Mouse (Mus musculus) 3T3-L1 (cell line): ENCODE measurements around the gene Ercc6.

ENCODE experiments used
- DNase-seq: peaks from one replicate; pipeline ENCODE4 v3.0.0-alpha.2; 2015; ENCODE audit warnings: low read depth, low spot score

Ercc6 gene

DNA sequence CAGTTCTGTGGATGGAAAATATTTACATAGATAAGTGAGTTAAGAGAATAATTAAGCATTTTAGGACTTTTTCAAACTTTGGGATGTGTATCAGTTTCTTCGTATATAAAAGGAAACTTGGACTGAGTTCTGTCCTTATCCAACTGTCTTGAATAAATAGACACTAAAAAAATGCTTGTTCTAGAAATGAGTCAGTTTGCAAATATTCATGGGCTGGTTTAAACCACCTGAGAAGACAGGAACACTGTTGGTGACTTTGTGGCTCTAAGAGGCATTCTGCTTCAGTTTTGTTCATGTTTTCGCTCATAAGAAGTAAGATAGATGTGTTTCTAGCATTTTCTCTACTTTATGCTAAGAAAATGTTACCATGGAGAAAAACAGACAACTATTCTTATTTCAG lies 5.2 kb downstream of the Ercc6 start:
- DNase-seq: no peak

DNA sequence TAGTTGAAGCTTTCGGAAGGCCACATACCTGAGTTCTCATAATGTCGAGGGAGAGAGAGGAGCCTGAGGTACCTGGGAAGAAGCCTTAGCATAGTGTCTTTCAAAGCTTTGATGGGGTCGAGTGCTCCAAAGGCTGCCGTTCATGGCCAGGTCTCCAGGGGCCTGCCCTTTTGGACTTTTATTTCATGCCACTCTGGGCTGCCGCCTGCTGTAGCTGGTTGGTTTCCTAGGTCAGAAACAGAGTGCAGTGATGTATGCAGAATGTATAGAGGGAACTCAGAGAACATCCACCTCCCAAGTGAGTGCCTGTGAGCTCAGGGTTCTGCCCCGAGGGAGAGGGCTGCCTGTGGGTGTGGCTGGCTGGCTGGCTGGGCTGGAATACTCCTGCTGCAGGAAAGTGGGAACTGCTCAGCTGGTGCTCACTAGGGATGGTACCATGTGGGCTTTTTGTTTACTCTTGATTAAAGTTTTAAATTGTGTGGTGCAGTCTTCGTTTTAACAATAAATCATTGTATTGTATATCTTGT lies 7.1 kb downstream of the Ercc6 start:
- no peak for DNase-seq

DNA sequence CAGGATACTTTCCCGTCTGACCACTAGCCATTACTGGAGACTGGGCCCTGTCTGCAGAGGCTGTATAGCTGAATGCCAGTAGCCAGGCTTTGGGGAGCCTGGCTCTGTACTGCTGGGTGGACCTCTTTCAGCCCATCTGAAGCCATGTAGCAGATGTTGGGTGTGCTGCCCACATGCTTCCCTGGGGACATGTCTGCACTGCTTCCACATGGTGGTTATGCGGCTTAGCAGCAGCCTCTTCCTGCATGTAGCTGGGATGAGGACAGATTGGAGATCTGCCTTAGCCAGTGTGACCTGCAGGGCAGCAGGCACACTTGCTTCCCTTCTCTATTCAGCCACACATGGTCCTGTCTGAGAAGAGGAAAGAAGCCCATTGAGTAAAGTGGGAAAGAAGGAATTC lies 9.0 kb downstream of the Ercc6 start:
- peak; percentile 62 for DNase-seq

DNA sequence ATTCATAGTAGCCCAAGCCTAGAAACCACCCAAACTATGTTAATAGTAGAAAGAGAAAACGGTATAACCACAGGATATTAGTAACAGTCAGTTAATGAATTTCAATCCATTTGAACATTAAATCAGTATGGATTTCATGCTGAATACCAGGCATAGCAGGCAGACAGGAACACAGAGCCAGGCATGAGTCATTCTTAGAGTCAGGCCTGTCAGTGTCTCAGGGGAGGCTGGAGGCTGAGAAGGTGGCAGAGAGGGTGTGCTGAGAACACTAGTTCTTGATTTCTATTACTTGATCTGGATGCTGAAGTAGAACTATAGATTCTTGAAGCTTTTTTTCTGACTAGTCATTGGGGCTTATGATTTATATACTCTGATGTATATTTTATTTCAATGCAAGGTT lies 10.8 kb downstream of the Ercc6 start:
- peak; percentile 81 for DNase-seq

GRCm38 (mm10) chr14:32525996-32526705 lies 12.8 kb downstream of the Ercc6 start:
- no peak for DNase-seq

DNA sequence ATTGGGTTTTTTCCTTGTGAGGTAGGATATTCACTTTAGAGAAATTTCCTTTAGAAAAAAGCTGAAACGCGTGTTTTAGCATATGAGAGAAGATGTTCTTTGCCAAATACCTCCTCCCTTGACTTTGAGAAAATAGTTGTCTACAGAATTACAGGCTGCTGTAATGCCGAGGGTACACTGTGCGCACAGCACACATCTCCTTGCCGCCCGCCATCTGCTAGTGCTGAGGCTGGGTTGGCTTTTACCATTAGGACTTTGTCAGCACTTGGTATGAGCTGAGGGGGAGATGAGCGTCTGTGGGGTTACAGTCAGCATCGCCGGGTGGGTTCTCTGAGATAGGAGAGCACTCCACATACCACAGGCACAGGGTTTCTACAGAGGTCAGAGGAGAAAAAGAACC lies 13.9 kb downstream of the Ercc6 start:
- DNase-seq: no peak

- DNase-seq: no peak
Measured at GRCm38 (mm10) chr14:32529036-32529435, 15.7 kb downstream of the Ercc6 start.

DNA sequence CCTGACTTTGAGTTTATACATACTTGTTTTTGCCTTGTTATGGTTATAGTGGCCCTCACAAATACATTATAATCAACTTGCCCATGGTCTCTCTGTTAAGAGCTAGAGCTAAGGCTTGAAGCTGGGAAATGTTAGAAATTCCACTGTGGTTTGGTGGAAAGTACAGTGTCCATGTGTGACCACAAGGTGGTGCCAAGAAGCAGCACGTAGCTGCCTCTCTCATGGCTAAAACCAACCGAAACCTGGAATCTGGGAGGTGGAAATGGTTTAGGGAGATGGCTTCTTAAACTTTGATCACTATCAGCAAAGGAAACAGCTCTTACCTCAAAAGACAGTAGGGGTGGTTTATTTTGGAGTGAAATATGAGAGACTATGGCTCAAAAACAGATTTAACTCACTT lies 17.6 kb downstream of the Ercc6 start:
- peak; percentile 79 for DNase-seq

DNA sequence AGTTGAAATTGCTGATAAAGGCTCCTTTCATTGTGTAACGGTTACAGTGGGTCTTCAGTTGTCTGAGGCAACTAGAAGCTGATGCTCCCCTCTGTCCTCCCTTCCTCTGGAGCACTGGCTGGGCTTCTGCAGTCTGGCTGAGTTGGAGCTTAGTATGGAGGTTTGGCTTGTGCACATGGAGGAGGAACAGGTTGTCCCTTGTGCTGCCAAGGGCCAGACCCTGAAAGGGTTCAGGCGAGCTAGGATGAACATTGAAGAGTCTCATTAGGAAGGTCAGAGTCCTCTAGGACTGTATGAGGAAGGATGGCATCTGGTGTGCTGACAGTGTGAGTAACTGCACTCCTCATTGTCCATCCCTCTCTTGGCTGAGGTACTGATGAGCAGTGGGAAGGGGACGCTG lies 18.1 kb downstream of the Ercc6 start:
- DNase-seq: no peak

- DNase-seq: peak; percentile 29
Measured at GRCm38 (mm10) chr14:32532381-32533147, 19.2 kb downstream of the Ercc6 start.

- no peak for DNase-seq
Measured at GRCm38 (mm10) chr14:32533148-32533520, 19.8 kb downstream of the Ercc6 start.

- no peak for DNase-seq
Measured at GRCm38 (mm10) chr14:32533656-32534055, 20.3 kb downstream of the Ercc6 start.

DNA sequence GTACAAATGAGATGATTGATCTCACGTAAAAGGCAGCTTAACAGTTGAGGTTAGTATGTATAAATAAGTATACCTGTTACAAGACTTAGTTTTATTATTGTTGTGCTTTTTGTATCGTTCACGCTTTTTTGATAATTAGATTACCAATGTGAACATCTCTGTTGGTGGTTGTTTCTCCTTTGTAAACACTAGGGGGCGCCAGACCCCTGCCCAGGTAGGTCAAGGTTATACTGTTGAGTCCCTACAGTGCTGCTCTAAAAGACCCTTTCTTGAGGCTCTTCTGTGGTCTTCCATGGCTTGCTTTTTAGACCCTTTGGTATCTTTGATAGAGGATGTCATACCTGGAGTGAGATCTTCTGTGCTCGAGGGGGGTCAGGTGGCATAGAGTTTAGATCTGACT lies 20.8 kb downstream of the Ercc6 start:
- no peak for DNase-seq

DNA sequence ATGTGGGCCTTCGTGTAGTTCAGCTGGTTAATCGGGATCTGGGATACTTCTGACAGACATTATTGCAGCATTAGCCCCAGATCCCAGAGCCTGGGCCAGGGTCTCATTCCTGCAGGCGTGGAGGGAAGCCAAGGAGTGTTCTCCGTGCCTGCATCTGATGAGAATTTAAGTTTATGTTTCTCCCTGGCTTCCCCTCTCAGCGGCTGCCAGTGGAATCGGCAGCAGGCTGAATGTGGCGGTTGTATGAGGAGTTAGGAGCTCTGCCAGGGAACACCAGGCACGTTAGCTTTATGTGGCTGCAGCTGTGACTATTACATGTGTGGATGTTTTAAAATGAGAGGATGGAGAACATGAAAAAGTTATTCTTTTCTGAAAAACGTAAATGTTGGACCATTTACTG lies 23.4 kb downstream of the Ercc6 start:
- DNase-seq: no peak

DNA sequence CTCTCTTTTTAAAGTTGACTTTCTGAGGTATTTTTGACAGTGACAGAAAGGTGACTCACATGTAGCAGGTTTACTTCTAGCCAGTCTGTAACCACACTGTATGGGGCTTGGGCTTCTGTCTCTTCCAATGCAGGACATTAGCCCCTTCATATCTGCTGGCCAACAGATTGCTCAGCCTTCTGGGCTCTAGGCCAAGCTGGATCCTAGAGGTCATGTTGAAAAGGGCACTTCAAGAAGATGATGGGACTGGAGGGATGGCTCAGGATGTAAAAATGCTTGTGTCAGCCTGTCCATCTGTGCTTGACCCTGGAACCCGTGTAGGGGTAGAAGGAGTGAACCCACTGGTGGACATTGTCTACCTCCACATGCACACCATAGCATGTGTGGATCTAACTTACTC lies 24.8 kb downstream of the Ercc6 start:
- peak; percentile 17 for DNase-seq

GRCm38 (mm10) chr14:32543075-32543474 lies 29.8 kb downstream of the Ercc6 start:
- DNase-seq: no peak

GRCm38 (mm10) chr14:32546676-32547075 lies 33.4 kb downstream of the Ercc6 start:
- DNase-seq: no peak

DNA sequence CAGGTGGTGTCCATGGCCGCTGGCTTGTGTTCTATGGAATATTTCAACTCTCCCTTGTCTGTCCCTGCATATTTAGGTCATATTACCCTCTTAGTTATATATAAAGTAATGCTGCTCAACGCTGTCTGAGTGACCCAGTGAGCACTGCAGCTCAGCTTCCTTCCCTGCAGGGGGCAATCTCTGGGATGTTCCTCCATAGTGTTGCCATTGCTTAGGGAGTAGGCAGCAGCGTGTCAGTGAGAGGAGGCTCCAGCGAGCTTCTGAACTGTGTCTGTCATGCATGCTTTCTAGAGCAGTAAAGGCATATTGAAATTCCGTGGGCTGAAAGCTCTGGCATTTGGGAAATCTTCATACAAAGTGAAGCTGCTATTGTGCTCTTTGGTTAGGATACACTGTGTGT lies 38.5 kb downstream of the Ercc6 start:
- DNase-seq: no peak

DNA sequence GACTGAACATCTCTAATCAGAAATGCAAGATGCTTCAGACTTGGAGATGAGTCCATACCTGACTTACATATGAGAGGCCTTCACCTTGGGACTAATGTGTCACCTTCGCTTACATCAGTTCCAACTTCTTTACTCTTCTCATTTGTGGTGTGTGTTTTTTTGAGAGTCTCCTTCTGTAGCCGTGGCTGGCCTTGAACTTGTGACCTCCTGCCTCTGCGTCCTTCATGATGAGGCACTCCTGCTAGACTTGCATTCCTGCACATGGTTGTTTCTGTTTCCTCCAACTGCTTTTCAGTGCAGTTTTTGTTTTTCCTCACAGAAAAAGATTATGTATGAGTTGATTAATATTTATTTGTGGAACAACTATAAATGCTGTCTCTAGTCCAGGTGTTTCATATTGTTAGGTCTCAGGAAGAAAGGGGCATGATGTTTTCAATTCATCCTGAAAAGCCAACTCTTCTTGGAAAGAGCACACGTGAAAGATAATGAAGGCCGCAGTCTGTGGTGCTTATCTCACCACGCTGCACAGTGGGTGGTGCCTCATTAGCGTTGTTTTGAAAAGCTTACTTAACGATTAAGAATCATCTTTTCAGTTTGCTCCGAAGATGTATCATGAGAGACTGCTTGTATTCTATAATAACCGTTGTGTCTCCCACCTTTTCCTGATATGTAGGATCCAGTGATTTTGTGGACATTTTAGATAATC lies 40.0 kb downstream of the Ercc6 start:
- DNase-seq: no peak

DNA sequence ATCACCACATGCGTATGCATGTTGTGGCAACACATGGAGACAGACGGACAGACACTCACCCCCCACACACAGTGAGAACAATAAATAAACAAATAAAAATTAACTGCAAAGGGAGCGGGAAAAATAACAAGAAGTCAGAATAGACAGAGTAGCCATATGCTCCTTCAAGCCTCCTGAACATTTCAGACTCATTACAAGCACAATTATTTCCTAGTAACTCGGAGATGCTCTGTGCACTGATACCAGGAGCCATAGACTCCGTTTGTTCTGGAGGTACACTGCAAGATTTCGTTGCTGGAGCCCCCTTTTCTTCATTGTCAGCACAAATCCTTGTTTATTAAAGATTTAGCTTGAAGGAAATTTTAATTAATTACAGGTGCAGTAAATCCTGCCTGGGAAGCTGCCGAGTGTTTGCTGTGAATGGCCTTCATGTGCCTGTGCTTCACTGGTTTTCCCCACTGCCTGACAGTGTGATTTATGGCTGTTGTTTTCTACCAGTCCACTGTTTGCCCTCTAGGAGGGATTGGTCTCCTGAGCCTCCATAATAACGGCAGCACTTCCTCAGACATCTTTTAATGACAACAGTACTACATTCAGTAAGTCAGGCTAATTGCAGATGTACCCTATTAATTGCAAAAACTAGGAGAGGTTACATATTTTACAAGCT lies 41.7 kb downstream of the Ercc6 start:
- DNase-seq: no peak

DNA sequence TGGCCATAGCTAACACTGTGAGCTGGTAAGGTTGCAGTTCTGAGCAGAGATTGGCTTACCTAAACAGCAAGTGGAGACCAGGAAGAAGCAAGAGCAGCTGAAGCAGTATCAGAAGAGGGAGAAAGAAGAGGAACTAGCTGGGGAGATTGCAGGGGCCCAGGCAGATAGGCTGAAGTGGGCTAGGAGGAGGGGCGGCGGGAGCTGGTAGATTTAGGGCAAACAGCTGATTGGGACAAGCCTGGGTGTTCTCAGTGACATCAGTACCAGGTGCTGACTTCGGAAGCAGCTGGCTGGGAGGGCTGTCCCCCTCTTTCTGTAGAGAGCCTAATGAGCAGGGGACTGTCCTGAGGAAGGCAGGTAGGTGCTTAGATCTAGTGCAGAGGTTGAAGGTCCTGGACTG lies 48.1 kb downstream of the Ercc6 start:
- DNase-seq: no peak

GRCm38 (mm10) chr14:32563661-32564060 lies 50.3 kb downstream of the Ercc6 start:
- no peak for DNase-seq
